Mouse (Mus musculus) stomach, postnatal 0 days (tissue): ENCODE results near the gene Scgn.

Experiments used
- CTCF ChIP-seq: IDR thresholded peaks from 2 replicates; pipeline ENCODE4 v1.5.1; 2016; ENCODE audit warnings: antibody characterized with exemption, low read depth, mild to moderate bottlenecking, moderate library complexity
- EP300 ChIP-seq: optimal IDR thresholded peaks from 2 replicates; pipeline ENCODE3; 2016; ENCODE audit warnings: antibody characterized with exemption

GRCm38 (mm10) chr13:23928637-23929036 is 62.4 kb downstream of the Scgn start:
- TF ChIP-seq CTCF (0 out of 2 replicates have a peak, but pooled peaks have one; percentile 12), EP300 (no peak)
